Mouse (Mus musculus) macrophage (primary cell): Measurements from ENCODE around the gene Gm8257. TPM values are rescaled to one million over a fixed set of nuclear protein-coding genes. Genes with fewer than 3 reads are reported as not detected.
"Not testable (repeated sequence)": the region's sequence is repeated elsewhere in the genome, so short reads cannot be mapped to it uniquely, and the experiment has no call there.

Experiments used
- H3K27ac ChIP-seq: fragments of 350-480 bp; formaldehyde crosslinking; 2 replicates; pipeline ENCODE4 v1.9.0; 2021
- H3K36me3 ChIP-seq: fragments of 350-480 bp; formaldehyde crosslinking; 2 replicates; pipeline ENCODE4 v1.9.0; 2021; ENCODE audit errors: inconsistent target
- H3K4me3 ChIP-seq: fragments of 350-480 bp; formaldehyde crosslinking; 2 replicates; pipeline ENCODE4 v1.9.0; 2021; ENCODE audit errors: inconsistent target
- H3K79me2 ChIP-seq: fragments of 350-480 bp; formaldehyde crosslinking; 2 replicates; pipeline ENCODE4 v1.9.0; 2021; ENCODE audit errors: inconsistent target
- WGBS: methylation state at CpG from one replicate; pipeline ENCODE4 v1.1.7; 2026; ENCODE audit warnings: inconsistent platforms; ENCODE audit not compliant: missing documents; 5-methylcytosine and 5-hydroxymethylcytosine counted together
- polyA plus RNA-seq: library from polyadenylated mRNA; stranded (reverse); fragments of 250-400 nt; gene quantifications from 3 replicates; pipeline ENCODE4 v1.2.4, GENCODE M21; 2018; ENCODE audit warnings: inconsistent platforms
- total RNA-seq, 78 experiments: library from RNA; depleted of rRNA; stranded (reverse); fragments of 250-400 nt; gene quantifications; 1 replicate in 9 of 78; 2 replicates in 24 of 78; 3 replicates in 43 of 78; 4 replicates in 2 of 78; pipeline ENCODE4 v1.2.4; 2018; ENCODE audit warnings: inconsistent platforms in 56 of 78

Gene Gm8257
- not detected for total RNA-seq (2018; cell fraction: chromatin; rRNA removed)
- total RNA-seq (2018; cell fraction: cytosol; rRNA removed): not detected
- not detected for total RNA-seq (2018; cell fraction: nucleus; rRNA removed)
- not detected in 3 replicates for polyA plus RNA-seq

- not testable (repeated sequence) for H3K79me2 ChIP-seq, H3K27ac ChIP-seq, H3K36me3 ChIP-seq, H3K4me3 ChIP-seq
- WGBS: 90% methylated on average over 3 of the region's 3 CpGs
Observed at GRCm38 (mm10) chr14:44706356-44706755, at the start of gene Gm8257. Gene Gm8257 (minus strand): TSS chr14:44706456.

GRCm38 (mm10) chr14:44750240-44750639 lies 44.0 kb upstream of the Gm8257 start, which contains the start of gene Gm8267:
Gene Gm8267 (minus strand): TSS chr14:44750340.
- H3K79me2 ChIP-seq: no peaks in the 10 kb centered on the region
- H3K27ac ChIP-seq: no peak within 1 kb of the TSS
- no peak within 1 kb of the TSS for H3K4me3 ChIP-seq
- no peaks in the 10 kb centered on the region for H3K36me3 ChIP-seq
- whole genome bisulfite sequencing: 83% methylated on average over 3 of the region's 3 CpGs

- 75% methylated on average over 1 of the region's 1 CpGs for WGBS
- not testable (repeated sequence) for H3K4me3 ChIP-seq, H3K79me2 ChIP-seq, H3K27ac ChIP-seq, H3K36me3 ChIP-seq
Observed at GRCm38 (mm10) chr14:44742789-44743188, 36.5 kb upstream of the Gm8257 start.

- not testable (repeated sequence) for H3K79me2 ChIP-seq, H3K27ac ChIP-seq, H3K36me3 ChIP-seq, H3K4me3 ChIP-seq
Observed at GRCm38 (mm10) chr14:44730711-44731110, 24.5 kb upstream of the Gm8257 start.

- WGBS: 78% methylated on average over 4 of the region's 4 CpGs
- H3K79me2 ChIP-seq, H3K4me3 ChIP-seq, H3K36me3 ChIP-seq, H3K27ac ChIP-seq: not testable (repeated sequence)
Observed at GRCm38 (mm10) chr14:44627737-44628136, 78.5 kb downstream of the Gm8257 start, which contains the start of gene Gm5624. Gene Gm5624 (minus strand): TSS chr14:44627938.

Other genes starting within 250 kb of the Gm8257 start
- gene BC061237, start 214.0 kb downstream of the Gm8257 start, polyA plus RNA-seq: not detected in 3 replicates
- gene Gm17093, start 188.2 kb downstream of the Gm8257 start, polyA plus RNA-seq: not detected in 3 replicates
- gene Gm8247, start 123.3 kb downstream of the Gm8257 start, polyA plus RNA-seq: not detected in 3 replicates
- gene Gm5624, start 78.5 kb downstream of the Gm8257 start, polyA plus RNA-seq: not detected in 3 replicates
- not detected in 3 replicates for gene Gm8267, start 43.9 kb upstream of the Gm8257 start, polyA plus RNA-seq
- not detected in 3 replicates for gene Ptgdr, start 152.9 kb upstream of the Gm8257 start, polyA plus RNA-seq